Mouse (Mus musculus): ENCODE results near the gene Mup10.
"Not testable (repeated sequence)": the region's sequence is repeated elsewhere in the genome, so short reads cannot be mapped to it uniquely, and the experiment has no call there.

Mup10 gene

DNA sequence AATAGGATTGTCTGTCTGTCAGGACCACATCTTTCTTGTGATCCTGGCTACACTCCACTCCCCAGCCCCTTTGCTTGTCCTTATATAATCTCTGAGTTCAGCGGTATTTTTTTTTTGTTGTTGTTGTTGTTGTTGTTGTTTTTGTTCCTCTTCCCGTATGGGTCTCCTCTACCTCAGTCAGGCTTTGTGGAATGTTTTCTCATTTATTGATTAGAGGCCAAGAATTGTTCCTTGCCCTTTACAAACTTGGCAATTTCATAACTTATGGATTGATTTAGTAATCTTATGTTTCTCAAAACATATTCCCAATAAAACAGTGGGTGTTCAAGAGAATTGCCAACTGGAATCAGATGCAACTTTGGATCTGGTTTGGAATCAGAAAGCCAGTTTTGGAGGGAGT lies at the start of gene Mup10:
Gene Mup10, minus strand, starts transcription at position 101 of the 400 bp plus-strand sequence.
- DNase-seq, result not testable (repeated sequence)
